Mouse (Mus musculus) olfactory bulb, adult 2 months (tissue): ENCODE results near the gene Sec14l2.

Source experiments
- CTCF ChIP-seq: fragments of 200-500 bp; IDR thresholded peaks from 2 replicates; pipeline ENCODE4 v1.5.1; 2012; ENCODE audit warnings: low read depth, mild to moderate bottlenecking, low read length, moderate library complexity; ENCODE audit not compliant: insufficient read depth
- POLR2A ChIP-seq: fragments of 200-500 bp; IDR thresholded peaks from 2 replicates; pipeline ENCODE4 v1.6.1; 2012; ENCODE audit warnings: mild to moderate bottlenecking, low read depth, low read length, moderate library complexity; ENCODE audit not compliant: insufficient read depth

DNA sequence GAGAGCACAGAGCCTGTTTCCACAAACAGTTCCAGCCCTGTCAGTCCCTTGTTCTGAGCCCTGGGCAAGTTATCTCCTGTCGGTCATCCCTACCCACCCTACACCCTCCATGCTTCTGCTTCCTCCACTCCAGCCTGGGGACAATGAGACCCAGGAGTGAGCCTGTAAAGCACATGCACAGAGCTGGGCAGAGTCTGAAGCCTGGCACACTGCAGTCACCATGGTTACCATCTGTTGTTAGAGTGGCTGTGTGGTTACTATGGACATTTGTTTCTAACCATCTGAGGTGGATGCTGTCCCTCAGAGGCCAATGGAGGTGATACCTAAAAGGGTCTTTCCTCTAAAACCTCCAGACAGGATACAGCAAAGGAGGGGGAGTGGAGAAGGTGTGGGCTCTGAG lies 53.6 kb downstream of the Sec14l2 start:
- TF ChIP-seq POLR2A (no peak), CTCF (no peak)
